Mouse (Mus musculus) stomach, postnatal 0 days (tissue): Measurements from ENCODE around the gene Smg6. TPM values are rescaled to one million over a fixed set of nuclear protein-coding genes. Genes with fewer than 3 reads are reported as not detected.

Experiments
- ATAC-seq: fragments of 200-750 bp; cut with Nextera tagmentation; 2 replicates; pipeline ENCODE4 v1.8.0; 2017; ENCODE audit not compliant: low FRiP score, low TSS enrichment
- DNase-seq: peaks from one replicate; pipeline ENCODE4 v3.0.0-alpha.2; 2016; ENCODE audit warnings: low spot score
- H3K27ac ChIP-seq: fragments of 300-500 bp; sonication (generic); replicated peaks from 2 replicates; pipeline ENCODE4 v1.5.1; 2014; ENCODE audit warnings: mild to moderate bottlenecking, control low read depth
- H3K27me3 ChIP-seq: fragments of 300-500 bp; sonication (generic); 2 replicates; pipeline ENCODE4 v1.6.1; 2014; ENCODE audit warnings: low read length; ENCODE audit not compliant: control insufficient read depth, insufficient read depth
- H3K36me3 ChIP-seq: fragments of 300-500 bp; sonication (generic); 2 replicates; pipeline ENCODE4 v1.6.1; 2014; ENCODE audit warnings: low read length, mixed read lengths; ENCODE audit not compliant: control insufficient read depth, insufficient read depth
- H3K4me1 ChIP-seq: fragments of 300-500 bp; sonication (generic); replicated peaks from 2 replicates; pipeline ENCODE4 v1.6.1; 2014; ENCODE audit warnings: antibody characterized with exemption; ENCODE audit not compliant: control insufficient read depth, insufficient read depth
- H3K4me2 ChIP-seq: fragments of 300-500 bp; sonication (generic); replicated peaks from 2 replicates; pipeline ENCODE4 v1.6.1; 2014; ENCODE audit warnings: low read depth, mild to moderate bottlenecking, control low read depth, moderate library complexity
- H3K4me3 ChIP-seq: fragments of 300-500 bp; sonication (generic); 2 replicates; pipeline ENCODE4 v1.5.1; 2014; ENCODE audit warnings: low read depth, low read length, control low read depth
- H3K9ac ChIP-seq: fragments of 300-500 bp; sonication (generic); 2 replicates; pipeline ENCODE4 v1.6.1; 2014; ENCODE audit warnings: mild to moderate bottlenecking, low read length, control low read depth, mixed read lengths
- H3K9me3 ChIP-seq: fragments of 300-500 bp; sonication (generic); 2 replicates; pipeline ENCODE4 v1.6.1; 2016; ENCODE audit warnings: low read length; ENCODE audit not compliant: control insufficient read depth
- CTCF ChIP-seq: IDR thresholded peaks from 2 replicates; pipeline ENCODE4 v1.5.1; 2016; ENCODE audit warnings: antibody characterized with exemption, low read depth, mild to moderate bottlenecking, moderate library complexity
- EP300 ChIP-seq: optimal IDR thresholded peaks from 2 replicates; pipeline ENCODE3; 2016; ENCODE audit warnings: antibody characterized with exemption
- WGBS: fragments of 180-500 bp; shearing (Covaris S2); extraction: QIAGEN DNeasy Blood & Tissue Kit; methylation state at CpG from one replicate; pipeline ENCODE4 v1.1.7; 2014; 5-methylcytosine and 5-hydroxymethylcytosine counted together
- polyA plus RNA-seq: library from polyadenylated mRNA; unstranded; fragments of >200 nt; fragmentation: Nextera tagmentation; extraction: Ambion mirVana; gene quantifications from 2 replicates; pipeline ENCODE4 v1.2.1, GENCODE M21; 2015

The Smg6 gene
- polyA plus RNA-seq, 1 experiment from 2014 or later, result 6.1 TPM

DNA sequence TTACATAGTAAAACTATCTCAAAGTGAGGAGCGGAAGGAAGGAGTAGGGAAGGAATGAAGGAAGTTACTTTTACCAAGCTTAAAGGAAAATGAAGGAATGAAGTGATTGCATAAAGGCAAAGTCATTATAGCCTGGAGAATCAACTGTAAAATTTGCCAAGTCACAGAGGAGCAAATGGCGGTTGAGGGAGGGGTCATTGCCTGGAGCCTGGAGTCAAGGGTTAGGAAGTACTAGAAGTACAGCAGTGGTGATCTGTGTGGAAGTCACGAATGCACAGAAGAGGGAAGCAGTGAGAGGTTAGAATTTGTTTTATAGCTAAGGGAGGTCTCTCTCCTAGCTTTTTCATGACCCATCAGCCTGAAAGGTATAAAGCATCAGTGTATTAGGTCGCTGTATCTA, 205.7 kb downstream of the Smg6 start:
- WGBS, result 83% methylated on average over 4 of the region's 4 CpGs
- Histone ChIP-seq H3K4me3 (no peak overlapping the region), H3K9me3 (no peaks in the 10 kb centered on the region), H3K4me2 (no peak overlapping the region), H3K27me3 (no peaks in the 10 kb centered on the region), H3K9ac (no peak overlapping the region), H3K4me1 (peaks cover 4% of the 10 kb centered on the region; the same call in 1 of the 2 replicates), H3K36me3 (no peaks in the 10 kb centered on the region), H3K27ac (no peak overlapping the region)
- DNase-seq, result no peak
- TF ChIP-seq EP300 (no peak), CTCF (no peak)
- ATAC-seq, result no peak

DNA sequence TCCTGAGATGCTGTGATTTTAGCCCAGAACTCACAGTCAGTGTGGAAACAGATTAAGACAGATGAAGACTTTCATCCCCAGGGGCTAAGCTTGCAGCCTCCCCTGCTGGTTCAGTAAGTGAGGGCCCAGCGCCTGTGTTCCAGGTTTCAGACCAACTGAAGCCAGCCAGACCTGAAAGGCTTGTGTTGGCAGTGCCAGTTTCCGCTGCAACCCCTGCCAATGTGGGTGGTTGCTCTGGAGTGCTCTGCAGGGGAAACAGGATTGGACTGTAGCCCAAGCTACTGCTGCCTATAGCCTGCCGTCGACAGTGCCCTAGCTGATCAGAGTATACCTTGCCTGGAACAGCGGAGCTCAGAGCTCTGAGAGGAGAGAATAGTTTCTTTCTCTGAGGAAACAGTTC, 206.7 kb downstream of the Smg6 start:
- Histone ChIP-seq H3K9ac (no peak overlapping the region), H3K4me1 (peaks cover 4% of the 10 kb centered on the region; the same call in 1 of the 2 replicates), H3K27me3 (no peaks in the 10 kb centered on the region), H3K27ac (no peak overlapping the region), H3K4me2 (no peak overlapping the region), H3K36me3 (no peaks in the 10 kb centered on the region), H3K9me3 (no peaks in the 10 kb centered on the region), H3K4me3 (no peak overlapping the region)
- TF ChIP-seq CTCF, result peak; percentile 65
- TF ChIP-seq EP300, result no peak
- no peak for ATAC-seq
- DNase-seq, result peak; percentile 19
- 59% methylated on average over 5 of the region's 5 CpGs for WGBS

DNA sequence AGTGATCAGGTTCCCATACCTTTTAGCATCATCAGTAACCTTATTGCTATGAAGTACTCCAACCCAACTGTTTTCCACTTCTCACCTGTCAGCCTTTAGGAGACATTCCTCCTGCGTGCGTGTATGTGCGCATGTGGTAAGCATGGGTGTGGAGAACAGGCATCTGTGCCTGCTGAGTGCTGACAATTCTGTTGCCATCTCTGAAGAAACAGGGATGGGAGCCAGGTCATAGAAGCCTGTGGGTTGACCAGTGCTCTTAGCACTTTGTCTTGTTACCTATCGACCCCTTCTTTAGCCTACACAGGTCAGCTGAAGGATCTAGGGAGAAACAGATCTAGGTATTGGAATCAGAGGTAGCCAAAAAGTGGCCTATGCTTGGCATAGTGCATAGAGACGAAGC, 207.8 kb downstream of the Smg6 start:
- H3K36me3 ChIP-seq, result no peaks in the 10 kb centered on the region
- peaks cover 4% of the 10 kb centered on the region for H3K4me1 ChIP-seq
- no peaks in the 10 kb centered on the region for H3K9me3 ChIP-seq
- no peak for ATAC-seq
- H3K27ac ChIP-seq, result peak overlapping the region; percentile 53; the same call in 1 of the 2 replicates
- no peak for TF ChIP-seq CTCF
- H3K4me3 ChIP-seq, result no peak overlapping the region
- no peak for DNase-seq
- no peak overlapping the region for H3K9ac ChIP-seq
- no peak overlapping the region for H3K4me2 ChIP-seq
- H3K27me3 ChIP-seq, result no peaks in the 10 kb centered on the region
- 78% methylated on average over 5 of the region's 5 CpGs for WGBS

DNA sequence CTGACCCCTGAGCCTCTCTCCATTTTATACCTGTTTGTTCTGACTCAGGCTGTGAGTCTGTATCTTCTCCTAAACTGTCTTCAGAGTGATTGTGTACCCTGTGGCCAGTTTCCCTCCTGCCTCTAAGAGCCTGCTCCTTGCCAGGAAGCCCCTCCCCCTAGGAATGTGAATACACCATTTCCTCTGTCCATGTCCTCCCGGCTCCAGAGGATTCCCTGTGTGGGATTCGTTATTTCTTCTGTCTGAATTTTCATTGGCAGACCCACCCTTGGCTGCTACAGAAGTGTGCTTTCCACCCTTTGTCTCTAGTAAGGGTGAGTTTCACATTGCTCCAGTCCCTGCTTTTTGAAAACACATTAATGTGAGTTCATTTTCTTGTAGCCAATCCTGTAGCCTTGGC, 208.3 kb downstream of the Smg6 start:
- Histone ChIP-seq H3K36me3 (no peaks in the 10 kb centered on the region), H3K9me3 (no peaks in the 10 kb centered on the region), H3K4me2 (no peak overlapping the region), H3K4me3 (no peak overlapping the region), H3K4me1 (peaks cover 4% of the 10 kb centered on the region), H3K27ac (peak overlapping the region; percentile 53; the same call in 1 of the 2 replicates), H3K27me3 (no peaks in the 10 kb centered on the region), H3K9ac (0 out of 2 replicates have a peak overlapping the region, but pooled peaks have one; percentile 4)
- TF ChIP-seq EP300, result no peak
- TF ChIP-seq CTCF, result no peak
- ATAC-seq, result peak; percentile 68
- DNase-seq, result no peak
- WGBS, result 19% methylated on average over 2 of the region's 2 CpGs

DNA sequence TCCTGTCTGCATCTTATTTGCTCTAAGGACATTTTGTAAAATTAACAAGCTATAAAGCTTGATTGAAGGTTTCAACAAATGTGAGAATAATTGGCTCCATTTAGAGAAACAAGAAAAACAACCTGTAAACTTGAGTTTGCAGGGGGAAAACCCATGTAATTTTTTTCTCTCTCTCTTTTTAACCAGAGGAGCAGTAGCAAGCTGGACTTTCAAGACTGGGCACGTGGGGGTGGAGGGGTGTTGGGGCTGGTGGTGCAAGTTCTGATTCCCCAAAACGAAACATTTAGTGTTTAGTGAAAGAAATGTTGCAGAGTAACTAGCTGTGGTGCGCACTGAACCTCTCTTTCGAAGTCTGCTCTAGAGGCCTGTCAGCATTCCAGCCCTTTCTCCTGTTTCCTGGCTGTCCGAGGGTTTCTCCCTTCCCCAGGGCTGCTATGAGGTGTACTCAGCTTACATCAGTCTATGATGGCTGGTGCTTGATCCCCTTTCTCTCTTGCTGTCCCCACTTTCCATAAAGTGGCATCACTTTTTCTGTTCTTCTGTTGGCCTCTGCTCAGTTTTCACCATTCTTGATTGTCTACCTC, 209.0 kb downstream of the Smg6 start:
- Histone ChIP-seq H3K9ac (no peak overlapping the region), H3K27ac (peak overlapping the region; percentile 53; the same call in 1 of the 2 replicates)

DNA sequence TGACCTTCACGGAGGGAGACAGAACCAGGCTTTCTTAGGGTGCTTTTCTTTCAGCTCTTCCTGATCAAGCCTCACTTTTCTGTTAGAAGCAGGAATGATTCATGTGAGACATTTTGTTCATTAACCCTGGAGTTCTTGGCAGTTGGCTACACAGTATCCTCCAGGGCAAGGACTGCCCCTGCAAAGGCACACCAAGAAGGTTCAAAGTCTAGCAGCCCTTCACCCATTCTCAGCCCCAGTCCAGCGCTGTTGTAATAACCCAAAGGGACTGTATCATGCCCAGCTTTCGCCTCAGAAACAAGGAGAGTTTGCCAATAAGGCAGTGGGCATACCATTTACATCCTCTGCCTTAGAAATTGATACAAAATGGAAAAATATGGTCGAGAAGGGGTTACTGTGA, 209.7 kb downstream of the Smg6 start:
- Histone ChIP-seq H3K9me3 (no peaks in the 10 kb centered on the region), H3K27me3 (no peaks in the 10 kb centered on the region), H3K27ac (no peak overlapping the region), H3K4me1 (peaks cover 4% of the 10 kb centered on the region), H3K4me2 (no peak overlapping the region), H3K36me3 (no peaks in the 10 kb centered on the region), H3K9ac (no peak overlapping the region), H3K4me3 (no peak overlapping the region)
- no peak for ATAC-seq
- 90% methylated on average over 4 of the region's 4 CpGs for WGBS
- no peak for TF ChIP-seq EP300
- no peak for DNase-seq

More for the DNA sequence above, 209.0 kb downstream of the Smg6 start:
- H3K4me3 ChIP-seq, result no peak overlapping the region
- H3K4me1 ChIP-seq, result peaks cover 4% of the 10 kb centered on the region
- WGBS, result 59% methylated on average over 5 of the region's 5 CpGs
- no peak for TF ChIP-seq EP300
- TF ChIP-seq CTCF, result no peak
- ATAC-seq (no peak), DNase-seq (no peak)
- H3K9me3 ChIP-seq, result no peaks in the 10 kb centered on the region
- no peak overlapping the region for H3K4me2 ChIP-seq
- H3K36me3 ChIP-seq, result no peaks in the 10 kb centered on the region
- H3K27me3 ChIP-seq, result no peaks in the 10 kb centered on the region
